Mouse (Mus musculus): ENCODE measurements at regions not wholly inside any gene's neighbourhood (a gene's known extent, or its start where the extent isn't known, plus 50 kb on each side); places are given as distances from the start of the nearest gene placed in this dataset.

DNA sequence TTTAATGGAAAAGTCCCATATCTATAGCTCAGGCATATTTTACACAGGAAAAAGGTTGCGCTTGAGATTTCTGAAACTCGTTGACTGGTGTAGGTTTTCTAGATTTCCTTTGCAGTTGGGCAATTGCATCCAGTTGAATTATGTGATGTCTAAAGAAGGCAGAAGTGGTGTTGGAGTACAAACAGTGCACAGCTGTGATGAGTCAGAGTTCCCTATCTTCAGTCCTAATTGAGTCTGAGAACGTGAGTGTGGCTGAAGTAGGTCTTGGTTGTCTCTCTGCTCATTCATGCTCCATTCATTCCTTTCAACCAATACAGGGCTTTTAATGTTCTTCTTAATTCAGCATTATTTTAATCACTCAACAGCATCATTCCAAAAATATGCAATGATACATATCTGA is 142.9 kb upstream of the Dpyd start:
- no peak for DNase-seq (ENCODE audit: low spot score)

DNA sequence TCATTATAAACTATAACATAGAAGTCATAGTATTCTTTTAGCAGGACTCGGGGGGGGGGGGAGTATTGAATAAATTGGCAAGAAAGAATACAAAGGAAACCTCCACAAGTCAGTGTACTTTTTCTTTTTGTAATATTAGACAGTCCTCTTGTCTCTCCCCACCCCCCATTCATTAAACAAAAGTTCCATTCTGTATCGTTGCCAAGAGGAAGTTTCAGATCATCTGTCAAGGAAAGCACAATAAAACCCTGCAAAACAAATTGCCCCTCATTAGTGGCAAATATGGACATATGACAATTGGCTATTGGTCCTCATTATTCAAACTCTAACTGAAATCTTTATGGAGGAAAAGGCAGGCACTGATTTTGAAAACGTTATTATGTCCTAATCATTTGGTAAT is 140.2 kb upstream of the Dpyd start:
- no peak for DNase-seq (ENCODE audit: low spot score)

DNA sequence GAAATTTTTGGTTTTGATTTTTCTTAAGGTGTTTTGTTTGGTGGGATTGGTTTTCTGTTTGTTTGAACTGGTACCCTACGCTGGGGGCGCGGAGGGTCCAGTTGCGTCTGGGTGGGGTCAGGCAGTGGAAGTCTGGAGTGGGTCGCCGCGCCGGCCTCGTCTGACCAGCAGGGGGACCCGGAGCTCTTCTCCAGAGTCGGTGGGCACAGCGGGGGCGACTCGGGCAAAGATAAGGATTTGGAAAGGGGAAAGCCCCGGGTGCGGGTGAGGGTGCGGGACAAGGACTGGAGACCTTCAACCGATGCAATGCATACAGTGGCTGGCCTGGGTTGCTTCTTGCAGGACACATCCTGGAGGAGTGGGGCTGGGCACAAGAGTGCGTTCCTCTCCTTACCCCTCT is 136.2 kb upstream of the Dpyd start:
- DNase-seq (ENCODE audit: low spot score) = no peak

DNA sequence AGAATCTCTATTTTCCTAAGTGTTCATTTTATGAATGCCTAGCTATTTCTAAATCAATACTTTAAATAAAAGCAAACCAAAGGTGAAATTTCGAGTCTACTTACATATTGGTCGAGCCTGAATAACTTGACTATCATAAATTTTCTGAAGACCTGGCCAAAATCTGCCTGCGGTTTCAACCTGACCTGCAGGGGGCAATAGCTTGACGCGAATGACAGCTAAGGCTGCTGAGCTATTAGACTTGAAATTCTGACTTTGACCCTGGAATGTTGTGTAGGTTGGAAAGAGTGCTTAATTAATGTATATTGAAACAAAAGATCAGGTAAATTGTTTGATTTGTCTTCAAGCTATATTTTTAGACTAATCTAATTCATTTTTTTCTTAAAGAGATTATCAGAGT is 133.4 kb upstream of the Dpyd start:
- peak; percentile 12 for DNase-seq (ENCODE audit: low spot score)

DNA sequence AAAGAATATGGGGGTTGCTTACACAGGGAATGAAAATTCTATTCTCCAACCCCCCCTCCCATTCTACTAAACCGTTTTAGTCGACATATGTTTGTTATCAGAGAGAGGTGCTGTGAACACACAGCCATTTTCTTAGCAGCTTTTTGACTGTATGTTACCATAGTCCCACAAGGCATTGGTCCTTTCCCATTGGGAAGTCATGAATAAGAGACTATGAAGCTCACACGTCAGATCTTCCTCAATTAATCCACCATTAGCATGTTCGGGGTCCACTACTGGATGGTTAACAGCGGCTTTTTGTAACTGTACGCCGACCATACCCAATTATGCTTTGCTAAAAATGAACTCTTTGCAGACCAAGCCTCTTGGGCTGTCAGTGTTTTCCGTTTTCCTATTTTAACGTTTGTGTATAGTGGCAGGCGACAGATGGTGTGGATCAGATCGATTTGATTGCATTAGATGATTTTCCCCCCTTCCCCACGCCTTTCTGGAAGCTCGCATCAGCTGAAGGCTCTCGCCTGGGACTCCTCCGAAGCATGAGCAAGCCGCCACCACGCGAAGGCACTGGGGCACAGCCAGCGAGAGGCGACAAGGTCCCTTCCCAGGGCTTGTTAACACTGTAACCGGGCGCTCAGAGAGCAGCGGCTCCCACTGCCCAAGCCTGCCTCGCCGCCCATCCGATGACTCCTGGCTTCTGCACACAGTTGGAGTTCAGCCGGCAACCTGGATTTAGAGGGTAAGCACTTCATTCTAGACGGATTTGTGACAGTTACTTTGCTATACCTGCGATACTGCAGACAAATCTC is 131.9 kb upstream of the Dpyd start:
- no peak for DNase-seq (ENCODE audit: low spot score)

DNA sequence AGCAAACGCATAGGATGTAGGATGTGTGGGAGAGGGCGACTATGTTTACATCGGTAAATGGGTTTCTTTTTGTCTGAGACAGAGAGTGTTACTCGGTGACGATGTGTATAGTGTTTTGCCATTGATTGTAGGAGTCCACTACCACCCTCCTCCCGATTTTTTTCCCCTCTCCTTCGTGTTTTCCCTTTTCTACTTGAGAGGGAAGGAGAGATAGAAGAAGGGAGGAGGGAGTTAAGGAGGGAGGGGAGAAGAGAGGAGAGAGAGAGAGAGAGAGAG is 131.4 kb upstream of the Dpyd start:
- DNase-seq (ENCODE audit: low spot score) = no peak

DNA sequence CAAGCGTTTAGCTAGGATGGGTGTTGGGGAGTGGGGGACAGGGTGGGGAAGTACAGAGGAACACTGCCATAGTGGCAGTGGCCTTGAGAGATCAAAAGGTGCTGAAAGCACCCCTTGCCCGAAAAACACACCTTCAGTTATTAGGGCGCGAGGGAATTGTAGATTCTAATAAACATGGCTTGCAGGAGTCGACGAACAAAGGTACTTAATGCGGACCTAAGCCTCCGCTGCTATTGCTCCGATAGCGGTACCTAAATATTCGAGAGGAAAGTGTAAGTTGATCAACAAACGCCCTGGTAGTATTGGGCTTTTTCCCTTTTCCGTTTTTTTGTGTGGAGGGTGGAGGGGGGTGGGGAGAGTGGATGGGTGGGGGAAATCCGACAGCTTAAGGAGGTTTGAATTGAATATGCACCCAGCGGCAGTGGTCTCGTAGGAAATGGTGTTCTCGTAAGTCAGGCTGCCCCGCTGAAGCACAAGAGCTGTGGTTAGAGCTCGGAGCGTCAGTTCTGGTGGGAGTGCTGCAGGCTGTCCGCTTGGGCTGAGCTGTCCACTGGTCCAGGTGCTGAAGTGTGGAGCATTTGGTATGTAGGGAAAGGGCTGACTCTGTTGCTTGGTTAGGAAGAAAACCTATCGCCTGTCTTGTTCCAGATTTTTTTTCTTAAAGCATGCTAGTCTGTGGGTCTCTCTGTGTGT is 130.8 kb upstream of the Dpyd start:
- peak; percentile 57 for DNase-seq (ENCODE audit: low spot score)

DNA sequence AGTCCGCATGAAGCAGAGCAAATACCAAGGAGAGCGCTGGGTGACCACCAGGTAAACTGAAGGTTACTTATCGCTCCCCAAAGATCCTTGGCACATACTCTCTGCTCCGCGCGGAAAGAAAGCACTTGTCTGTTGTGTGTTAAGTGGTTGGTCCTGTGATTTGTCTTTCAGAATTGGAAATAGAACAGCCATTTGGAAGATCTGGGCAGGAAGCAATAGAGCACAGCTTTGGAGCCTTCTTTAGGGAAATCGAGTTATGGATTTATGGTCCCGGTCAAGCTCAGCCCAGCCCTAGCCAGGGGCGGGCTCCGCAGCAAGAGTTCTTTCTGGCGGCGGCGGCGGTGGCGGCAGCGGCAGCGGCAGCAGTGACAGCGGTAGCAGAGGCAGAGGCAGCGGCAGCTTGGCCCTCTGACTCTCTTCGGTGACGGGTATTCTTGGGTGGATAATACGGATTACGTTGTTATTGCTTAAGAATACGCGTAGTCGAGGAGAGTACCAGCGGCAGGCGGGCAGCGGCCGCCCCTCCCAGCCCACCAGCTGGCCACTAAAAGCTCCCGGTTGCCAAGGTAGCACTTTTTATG is 128.4 kb upstream of the Dpyd start:
- no peak for DNase-seq (ENCODE audit: low spot score)

DNA sequence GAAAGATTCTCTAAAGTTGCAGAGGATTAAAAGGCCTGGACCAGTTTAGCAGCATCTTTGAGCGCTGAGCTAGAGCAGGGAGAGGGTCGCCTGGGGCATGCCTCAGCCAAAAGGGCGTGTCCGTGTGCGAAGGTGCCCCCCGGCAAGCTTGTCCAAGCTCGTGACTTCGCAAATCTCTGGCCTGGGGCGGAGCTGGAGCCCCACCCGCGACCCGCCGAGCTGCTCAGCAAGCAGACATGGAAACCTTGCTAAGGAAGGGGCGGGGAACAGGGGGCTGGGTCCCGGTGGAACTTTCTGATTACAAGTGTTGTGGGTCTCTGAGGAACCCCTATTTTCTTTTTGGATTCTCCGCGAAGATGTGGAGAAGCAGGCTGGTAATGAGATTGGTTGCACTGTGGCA is 127.6 kb upstream of the Dpyd start:
- DNase-seq (ENCODE audit: low spot score) = no peak

DNA sequence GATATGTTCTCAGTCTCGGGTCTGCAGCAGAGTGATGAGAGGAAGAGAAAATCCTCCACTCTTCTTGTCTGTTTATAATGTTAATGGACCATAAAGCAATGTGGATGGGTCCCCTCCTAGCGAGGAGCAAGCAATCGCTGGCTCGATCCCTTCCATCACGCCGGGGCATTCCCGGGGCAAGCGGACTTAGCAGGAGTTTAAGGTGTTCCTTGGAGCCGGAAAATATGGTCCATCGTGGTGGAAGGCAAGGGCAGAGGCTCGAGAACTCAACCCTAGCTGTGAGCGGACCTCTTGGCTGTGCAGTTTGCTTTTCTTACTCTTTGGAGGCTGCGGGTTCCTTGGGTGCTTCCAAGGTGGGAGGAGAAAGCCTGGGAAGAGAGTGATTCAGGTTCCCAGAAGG is 127.1 kb upstream of the Dpyd start:
- no peak for DNase-seq (ENCODE audit: low spot score)

DNA sequence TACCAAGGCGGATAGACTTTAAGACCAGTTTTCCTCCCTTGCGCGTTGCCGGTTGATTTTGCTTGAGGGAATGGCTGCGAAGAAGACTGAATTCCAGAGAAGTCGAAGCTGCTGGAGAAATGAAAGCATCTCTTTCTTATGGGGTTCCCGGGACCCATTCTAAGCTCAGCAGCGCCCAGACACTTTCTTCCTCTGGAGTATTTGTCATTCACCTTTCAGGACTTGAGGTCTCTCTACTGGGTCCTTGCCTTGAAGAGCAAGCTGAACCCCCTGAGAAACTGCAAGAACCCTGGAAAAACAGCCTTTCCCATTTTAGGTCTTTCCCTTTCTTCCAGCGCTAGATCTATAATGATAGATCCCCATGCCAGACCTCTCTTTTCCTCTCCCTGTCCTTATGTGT is 126.7 kb upstream of the Dpyd start:
- no peak for DNase-seq (ENCODE audit: low spot score)

DNA sequence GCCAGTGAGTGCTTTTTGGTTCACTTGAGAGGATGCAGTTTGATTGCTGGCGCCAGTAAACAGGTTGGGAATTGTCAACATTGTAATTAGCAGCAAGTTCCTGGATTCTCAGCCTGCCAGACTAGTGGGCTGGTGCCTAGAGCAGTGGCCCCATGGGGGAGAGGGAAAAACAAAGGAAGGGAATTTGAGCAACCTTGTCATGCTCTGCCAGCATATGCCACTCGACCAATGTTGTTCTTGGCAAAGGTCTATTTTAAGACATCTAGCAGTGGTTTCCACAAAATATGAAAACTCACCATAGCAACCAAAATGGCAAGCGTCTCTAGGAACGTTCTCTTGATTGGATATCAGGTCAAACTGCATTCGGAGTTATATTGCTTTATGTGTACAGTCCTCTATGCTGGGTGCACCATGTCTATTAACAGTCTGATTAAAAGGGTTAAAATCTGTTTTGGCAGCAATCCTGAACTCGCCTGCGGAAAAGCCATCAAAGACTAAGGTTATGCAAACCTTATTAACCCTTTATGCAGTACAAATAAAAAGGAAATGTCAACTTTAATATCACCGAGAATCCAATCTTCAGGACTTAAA is 118.1 kb upstream of the Dpyd start:
- DNase-seq (ENCODE audit: low spot score) = peak; percentile 7

DNA sequence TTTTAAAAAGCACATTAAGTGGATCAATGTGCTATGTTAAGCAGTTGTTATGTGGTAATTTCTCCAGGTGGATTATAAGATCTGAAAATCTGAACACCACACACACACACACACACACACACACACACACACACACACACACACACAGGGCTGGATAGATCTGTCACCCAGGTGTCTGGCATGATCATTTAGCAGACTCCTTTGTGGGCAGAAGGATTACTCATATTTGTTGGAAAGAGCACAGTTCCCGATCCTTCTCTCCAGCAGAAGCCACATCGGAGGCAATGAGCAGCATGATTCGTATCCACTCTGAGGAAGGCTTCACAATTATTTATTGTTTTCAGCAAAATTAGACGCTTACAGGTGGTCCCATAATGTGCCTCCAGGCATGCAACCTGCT is 116.6 kb upstream of the Dpyd start:
- no peak for DNase-seq (ENCODE audit: low spot score)

DNA sequence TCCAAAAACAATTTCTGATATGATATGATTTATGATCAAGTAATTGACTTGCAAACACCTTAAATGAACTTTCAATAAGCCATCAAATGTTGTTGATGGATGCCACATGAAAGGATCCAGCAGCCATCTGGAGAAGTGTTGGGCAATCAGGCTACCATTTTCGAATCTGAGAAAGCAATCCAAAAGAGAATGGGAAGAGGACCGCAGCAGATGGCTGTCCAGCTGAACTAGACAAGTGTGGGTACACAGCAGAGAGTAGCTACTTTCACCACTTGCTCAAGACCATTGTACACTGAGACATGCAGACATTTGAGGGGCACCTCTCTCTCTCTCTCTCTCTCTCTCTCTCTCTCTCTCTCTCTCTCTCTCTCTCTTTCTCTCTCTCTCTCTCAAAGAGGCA is 102.3 kb upstream of the Dpyd start:
- no peak for DNase-seq (ENCODE audit: low spot score)

DNA sequence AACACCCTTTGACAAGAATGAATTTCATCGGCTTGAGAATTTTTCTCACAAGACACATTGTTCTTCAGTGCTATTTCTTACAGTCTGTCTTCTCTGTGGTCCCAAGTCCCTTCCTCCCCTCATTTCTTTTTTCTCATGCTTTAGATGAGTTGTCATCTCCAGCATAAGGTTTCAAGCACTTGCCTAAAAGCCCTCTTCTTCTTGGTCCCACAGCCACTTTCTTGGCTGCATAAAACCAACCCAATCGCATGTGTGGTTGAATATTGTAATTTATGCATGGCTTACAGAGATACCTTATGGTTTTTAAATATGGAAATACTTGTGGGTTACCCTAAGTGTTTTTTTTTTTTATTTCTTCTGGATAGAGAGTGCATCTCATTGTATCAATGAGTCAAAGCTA is 96.3 kb upstream of the Dpyd start:
- DNase-seq (ENCODE audit: low spot score) = no peak

DNA sequence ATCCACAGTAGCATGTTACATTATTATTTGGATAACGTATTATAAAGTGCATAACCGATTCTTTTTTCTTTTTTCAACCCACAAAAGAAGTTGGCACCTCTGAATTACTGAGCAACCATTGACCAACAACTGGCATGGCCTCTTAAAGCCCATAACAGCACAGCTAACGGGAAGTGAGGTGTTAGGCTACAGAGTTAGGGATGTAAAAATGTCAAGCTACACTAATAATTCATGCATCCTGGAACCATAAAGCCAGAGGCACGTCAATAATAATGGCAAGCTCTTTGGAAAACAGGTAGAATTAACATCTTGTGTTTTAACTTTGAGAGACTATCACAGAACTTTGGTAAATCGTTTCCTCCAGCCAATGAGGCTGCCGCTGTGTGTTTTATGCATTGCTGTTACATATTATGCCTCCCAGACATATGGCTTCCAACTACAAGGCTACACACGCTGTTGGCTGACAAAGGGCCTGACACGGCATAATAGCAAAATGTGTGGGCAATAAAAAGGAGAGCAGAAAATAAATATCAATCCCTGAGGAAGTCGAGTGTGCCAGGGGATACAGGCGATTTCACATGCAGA is 89.6 kb upstream of the Dpyd start:
- DNase-seq (ENCODE audit: low spot score) = no peak

DNA sequence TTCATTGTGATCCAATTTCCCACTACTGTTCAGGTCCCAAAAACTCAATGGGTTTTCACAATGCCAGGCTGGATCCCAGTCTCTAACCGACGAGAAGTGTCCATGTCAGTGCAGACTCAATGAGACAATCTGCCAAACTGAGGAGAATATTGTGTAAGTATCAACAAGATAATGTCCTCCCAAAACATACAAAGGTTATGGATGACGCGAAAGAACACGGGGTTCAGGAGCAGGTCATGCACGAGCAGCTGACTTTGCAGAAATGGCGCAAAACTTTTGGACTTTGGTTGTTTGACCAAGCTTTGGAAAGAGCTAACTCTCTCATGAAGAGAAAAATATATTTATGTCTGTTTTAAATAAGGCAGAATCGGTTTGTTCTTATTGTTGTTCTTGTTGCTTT is 83.9 kb upstream of the Dpyd start:
- DNase-seq (ENCODE audit: low spot score) = no peak

DNA sequence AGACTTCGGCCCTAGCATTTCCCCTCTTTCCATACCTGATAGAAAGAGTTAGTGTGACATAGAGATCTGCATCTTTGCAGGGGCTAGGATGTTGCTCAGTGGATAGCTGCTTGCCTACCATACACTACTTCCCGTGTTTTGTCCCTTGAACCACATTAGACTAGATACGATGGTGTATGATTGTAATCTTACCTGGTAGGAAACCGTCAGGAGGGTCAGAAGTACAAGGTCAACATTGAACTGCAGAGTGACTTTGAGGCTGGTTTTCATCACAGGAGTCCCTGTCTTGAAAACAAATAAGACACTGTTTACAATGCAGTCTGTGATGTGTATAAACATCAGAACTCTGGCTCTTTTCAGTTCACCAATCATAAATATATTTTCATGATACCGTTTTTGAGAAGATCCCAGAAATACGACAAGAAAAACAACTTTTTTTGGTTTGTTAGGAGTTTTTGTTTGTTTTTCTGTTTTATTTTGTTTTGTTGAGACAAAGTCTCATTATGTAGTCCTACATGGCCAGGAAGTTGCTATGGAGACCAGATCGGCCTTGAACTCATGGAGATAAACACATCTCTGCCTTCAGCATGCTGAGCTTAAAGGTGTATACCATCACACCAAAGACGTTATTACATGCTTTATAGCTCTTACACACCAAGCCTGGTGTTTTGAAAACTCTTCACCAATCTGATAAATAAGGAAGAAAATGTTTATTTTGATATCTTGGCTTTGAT is 81.2 kb upstream of the Dpyd start:
- no peak for DNase-seq (ENCODE audit: low spot score)

DNA sequence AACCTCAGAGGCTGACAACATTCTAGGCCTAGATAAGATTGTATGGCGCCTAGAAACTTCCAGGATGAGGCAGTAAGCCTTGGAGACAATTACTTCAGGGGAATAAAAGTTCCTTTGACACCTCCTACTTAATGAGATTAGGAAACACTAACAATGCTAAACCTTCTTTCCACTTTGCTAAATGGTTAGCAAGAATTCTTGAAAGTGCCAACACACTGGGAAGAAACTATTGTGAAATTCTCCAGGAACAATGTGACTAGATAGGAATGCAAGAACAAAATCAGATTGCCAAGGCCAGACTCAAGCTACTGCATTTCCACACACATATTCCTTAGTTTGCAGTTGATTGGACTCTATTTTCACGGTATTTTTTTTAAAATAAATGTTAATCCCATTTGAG is 76.0 kb upstream of the Dpyd start:
- no peak for DNase-seq (ENCODE audit: low spot score)

DNA sequence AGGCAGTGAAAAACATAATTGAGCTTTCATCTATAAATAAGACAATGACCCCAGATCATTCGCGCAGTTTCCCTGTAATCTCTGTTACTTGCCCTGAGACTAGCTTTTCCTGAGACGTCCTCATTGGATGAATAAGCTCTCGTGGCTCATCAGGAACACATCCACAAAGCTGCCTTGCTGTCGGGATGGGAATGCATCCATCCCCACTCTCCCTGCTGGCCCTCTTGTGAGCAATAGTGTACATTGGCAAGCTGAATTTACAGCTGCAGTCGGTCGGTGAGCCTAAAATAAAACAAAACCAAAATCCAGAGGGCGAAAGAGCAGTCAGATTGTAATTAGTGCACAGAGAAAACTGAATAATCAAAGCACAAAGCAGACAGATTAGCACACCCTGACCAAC is 74.5 kb upstream of the Dpyd start:
- DNase-seq (ENCODE audit: low spot score) = no peak

DNA sequence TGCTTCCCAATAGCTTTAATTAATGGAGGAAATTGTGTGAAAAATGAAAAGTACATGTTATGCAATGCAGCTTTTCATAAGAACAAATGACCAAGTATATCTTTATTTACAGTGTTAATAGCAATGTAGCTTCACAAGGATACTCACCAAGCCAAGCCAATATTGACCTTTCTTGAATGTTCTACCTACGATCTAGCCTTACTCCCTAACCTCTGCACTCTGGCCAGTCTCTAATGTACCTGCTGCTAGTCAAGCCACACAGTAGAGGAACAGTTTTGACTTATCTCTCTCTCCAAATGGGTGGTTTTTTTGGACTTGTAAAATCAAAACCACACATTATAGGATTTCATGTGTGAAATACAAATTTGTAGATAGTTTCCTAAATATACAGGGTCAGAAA is 70.8 kb upstream of the Dpyd start:
- DNase-seq (ENCODE audit: low spot score) = no peak

DNA sequence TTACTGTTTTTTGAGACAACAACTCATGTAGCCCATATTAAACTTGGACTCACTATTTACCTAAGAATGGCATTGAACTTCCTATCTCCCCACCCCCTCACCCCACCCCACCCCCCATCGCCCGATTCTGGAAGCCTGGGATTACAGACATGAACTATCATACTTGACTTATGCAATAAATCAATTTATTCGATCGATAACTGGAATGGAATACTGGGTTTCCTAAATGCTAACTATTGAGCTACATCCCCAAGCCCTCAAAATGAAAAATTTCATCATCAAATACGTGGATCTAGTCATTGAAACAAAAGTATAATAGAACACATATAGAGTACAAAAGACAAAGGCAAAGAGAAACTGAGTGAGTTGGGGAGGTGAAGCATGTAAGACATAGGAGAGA is 70.1 kb upstream of the Dpyd start:
- no peak for DNase-seq (ENCODE audit: low spot score)

Data from lung, postnatal 25 days (tissue).